Mouse (Mus musculus) left cerebral cortex, adult 11 months (tissue): Measurements from ENCODE around the gene Ptpre.
"Not testable (repeated sequence)": the region's sequence is repeated elsewhere in the genome, so short reads cannot be mapped to it uniquely, and the experiment has no call there.

Experiments used
- DNase-seq: peaks from one replicate; pipeline ENCODE4 v3.0.0; 2022; ENCODE audit warnings: low spot score

Ptpre gene

GRCm38 (mm10) chr7:135694130-135694529 is 156.8 kb downstream of the Ptpre start:
- no peak for DNase-seq

- no peak for DNase-seq
These were observed 157.5 kb downstream of the Ptpre start for GRCm38 (mm10) chr7:135694796-135695195.

GRCm38 (mm10) chr7:135696127-135696526 is 158.8 kb downstream of the Ptpre start:
- no peak for DNase-seq

- DNase-seq = not testable (repeated sequence)
These were observed 159.9 kb downstream of the Ptpre start for GRCm38 (mm10) chr7:135697021-135697740.

- no peak for DNase-seq
These were observed 161.1 kb downstream of the Ptpre start for GRCm38 (mm10) chr7:135698362-135698761.

- DNase-seq = not testable (repeated sequence)
These were observed 162.1 kb downstream of the Ptpre start for GRCm38 (mm10) chr7:135699351-135699750.

GRCm38 (mm10) chr7:135703600-135704148 is 166.4 kb downstream of the Ptpre start:
- DNase-seq = no peak

- DNase-seq = no peak
These were observed 167.0 kb downstream of the Ptpre start for GRCm38 (mm10) chr7:135704251-135704650.

- no peak for DNase-seq
These were observed 167.8 kb downstream of the Ptpre start for GRCm38 (mm10) chr7:135705083-135705482.

GRCm38 (mm10) chr7:135705753-135706152 is 168.5 kb downstream of the Ptpre start:
- no peak for DNase-seq

- DNase-seq = no peak
These were observed 173.4 kb downstream of the Ptpre start for GRCm38 (mm10) chr7:135710702-135711101.

GRCm38 (mm10) chr7:135712534-135712933 is 175.3 kb downstream of the Ptpre start:
- no peak for DNase-seq

- no peak for DNase-seq
These were observed 176.0 kb downstream of the Ptpre start for GRCm38 (mm10) chr7:135713326-135713725.

GRCm38 (mm10) chr7:135715166-135715565 is 177.9 kb downstream of the Ptpre start:
- DNase-seq = no peak

GRCm38 (mm10) chr7:135715642-135716444 is 178.6 kb downstream of the Ptpre start, which contains the start of gene Mki67:
Gene Mki67 (minus strand): TSS chr7:135716361.
- DNase-seq = no peak

GRCm38 (mm10) chr7:135716445-135716877 is 179.2 kb downstream of the Ptpre start:
- DNase-seq = peak; percentile 34

- no peak for DNase-seq
These were observed 179.8 kb downstream of the Ptpre start for GRCm38 (mm10) chr7:135716968-135717557.

- no peak for DNase-seq
These were observed 184.2 kb downstream of the Ptpre start for GRCm38 (mm10) chr7:135721436-135721992.

- no peak for DNase-seq
These were observed 184.9 kb downstream of the Ptpre start for GRCm38 (mm10) chr7:135722011-135722838.

GRCm38 (mm10) chr7:135723672-135724341 is 186.5 kb downstream of the Ptpre start:
- DNase-seq = no peak

GRCm38 (mm10) chr7:135726707-135727106 is 189.4 kb downstream of the Ptpre start:
- DNase-seq = no peak
